Mouse (Mus musculus): ENCODE results near the gene Hoxc9. TPM values are rescaled to one million over a fixed set of nuclear protein-coding genes. Genes with fewer than 3 reads are reported as not detected.

Gene Hoxc9
- polyA plus RNA-seq, 1 experiment from 2014 or later, result not detected

DNA sequence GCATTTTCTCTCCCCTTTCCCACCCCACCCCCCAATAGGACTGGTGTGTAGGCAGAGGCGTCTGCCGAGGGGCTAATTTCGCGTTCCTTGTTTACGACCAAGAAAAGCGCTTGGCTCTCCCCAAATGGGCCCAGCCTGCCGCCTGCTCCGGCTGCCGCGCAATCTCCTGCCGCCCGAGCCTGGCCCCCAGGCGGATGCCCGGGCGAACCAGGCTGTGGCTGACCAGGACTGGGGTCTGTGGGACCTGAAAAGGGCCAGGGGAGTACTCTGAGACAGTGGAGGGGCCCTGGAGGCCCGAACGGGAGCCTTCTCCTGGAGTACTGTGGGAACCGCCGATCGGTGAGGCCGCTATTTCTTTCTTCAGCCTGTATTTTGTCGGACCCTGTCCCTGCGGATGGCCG, 24.3 kb downstream of the Hoxc9 start:
- Histone ChIP-seq H3K9me3 (ENCODE audit: control insufficient read depth, low read length) (no peaks in the 10 kb centered on the region), H3K4me1 (replicated peaks; ENCODE audit: control insufficient read depth, insufficient read depth, low read length) (no peaks in the 10 kb centered on the region; the same call in 1 of the 2 replicates), H3K4me2 (ENCODE audit: low read depth, low read length) (peak overlapping the region; percentile 30), H3K27ac (ENCODE audit: low read length) (no peak overlapping the region), H3K27me3 (ENCODE audit: control insufficient read depth, insufficient read depth, low read depth, low read length) (peaks cover 95% of the 10 kb centered on the region), H3K9ac (ENCODE audit: low read length) (no peak overlapping the region), H3K36me3 (ENCODE audit: control insufficient read depth, insufficient read depth, low read length) (no peaks in the 10 kb centered on the region), H3K4me3 (ENCODE audit: low read length) (no peak overlapping the region)
- ATAC-seq (ENCODE audit: low read depth), result no peak
- WGBS, result under 1% methylated on average over 24 of the region's 24 CpGs

DNA sequence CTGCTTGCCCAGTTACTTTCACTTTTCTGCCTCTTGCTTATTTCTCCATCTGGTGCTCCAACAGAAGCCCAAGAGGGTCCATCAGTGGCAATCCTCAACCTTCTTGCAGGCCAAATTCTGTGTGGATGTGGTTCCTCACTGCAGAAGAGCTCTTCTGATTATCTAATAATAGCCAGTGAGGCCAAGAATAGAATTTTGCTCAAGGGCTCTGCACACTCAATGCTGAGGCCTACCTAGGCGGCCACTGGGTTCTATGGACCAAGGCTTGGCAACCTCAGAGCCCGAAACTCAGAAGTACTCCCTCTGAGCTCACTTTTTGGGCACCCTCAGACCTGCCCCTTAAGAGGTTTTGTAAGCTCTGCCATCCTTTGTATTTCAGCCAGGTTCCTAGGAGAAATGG, 25.1 kb downstream of the Hoxc9 start:
- Histone ChIP-seq H3K27me3 (ENCODE audit: control insufficient read depth, insufficient read depth, low read depth, low read length) (peaks cover 95% of the 10 kb centered on the region), H3K27ac (ENCODE audit: low read length) (no peak overlapping the region), H3K9ac (ENCODE audit: low read length) (no peak overlapping the region), H3K4me2 (ENCODE audit: low read depth, low read length) (no peak overlapping the region), H3K4me3 (ENCODE audit: low read length) (no peak overlapping the region), H3K9me3 (ENCODE audit: control insufficient read depth, low read length) (no peaks in the 10 kb centered on the region), H3K36me3 (ENCODE audit: control insufficient read depth, insufficient read depth, low read length) (no peaks in the 10 kb centered on the region), H3K4me1 (replicated peaks; ENCODE audit: control insufficient read depth, insufficient read depth, low read length) (no peaks in the 10 kb centered on the region; the same call in 1 of the 2 replicates)
- no peak for ATAC-seq (ENCODE audit: low read depth)
- WGBS, result 24% methylated on average over 2 of the region's 2 CpGs

DNA sequence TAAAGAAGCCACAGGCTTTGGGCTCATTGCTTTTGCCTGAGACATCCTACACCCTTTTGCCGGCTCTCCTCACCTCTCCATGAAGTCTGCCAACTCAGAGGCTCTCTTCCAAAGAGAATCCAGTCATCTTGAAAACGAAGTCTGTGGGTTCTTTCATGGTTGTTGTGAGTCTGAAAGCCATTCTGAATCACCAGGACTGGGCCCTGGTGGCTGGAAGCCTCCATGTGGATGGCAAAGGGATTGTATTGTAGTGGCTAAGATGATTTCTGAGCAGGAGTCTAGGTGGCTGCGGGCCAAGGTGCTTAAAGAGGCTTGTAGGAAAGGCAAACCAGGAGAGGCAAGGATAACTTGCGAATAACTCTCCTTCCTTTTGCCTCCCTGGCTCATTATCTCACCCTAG, 25.9 kb downstream of the Hoxc9 start:
- H3K4me2 ChIP-seq (ENCODE audit: low read depth, low read length), result no peak overlapping the region
- no peaks in the 10 kb centered on the region; the same call in 1 of the 2 replicates for H3K4me1 ChIP-seq (replicated peaks; ENCODE audit: control insufficient read depth, insufficient read depth, low read length)
- 22% methylated on average over 4 of the region's 4 CpGs for WGBS
- ATAC-seq (ENCODE audit: low read depth), result no peak
- no peaks in the 10 kb centered on the region for H3K9me3 ChIP-seq (ENCODE audit: control insufficient read depth, low read length)
- H3K27me3 ChIP-seq (ENCODE audit: control insufficient read depth, insufficient read depth, low read depth, low read length), result peaks cover 96% of the 10 kb centered on the region
- no peaks in the 10 kb centered on the region for H3K36me3 ChIP-seq (ENCODE audit: control insufficient read depth, insufficient read depth, low read length)
- no peak overlapping the region for H3K27ac ChIP-seq (ENCODE audit: low read length)
- H3K9ac ChIP-seq (ENCODE audit: low read length), result no peak overlapping the region
- H3K4me3 ChIP-seq (ENCODE audit: low read length), result no peak overlapping the region

DNA sequence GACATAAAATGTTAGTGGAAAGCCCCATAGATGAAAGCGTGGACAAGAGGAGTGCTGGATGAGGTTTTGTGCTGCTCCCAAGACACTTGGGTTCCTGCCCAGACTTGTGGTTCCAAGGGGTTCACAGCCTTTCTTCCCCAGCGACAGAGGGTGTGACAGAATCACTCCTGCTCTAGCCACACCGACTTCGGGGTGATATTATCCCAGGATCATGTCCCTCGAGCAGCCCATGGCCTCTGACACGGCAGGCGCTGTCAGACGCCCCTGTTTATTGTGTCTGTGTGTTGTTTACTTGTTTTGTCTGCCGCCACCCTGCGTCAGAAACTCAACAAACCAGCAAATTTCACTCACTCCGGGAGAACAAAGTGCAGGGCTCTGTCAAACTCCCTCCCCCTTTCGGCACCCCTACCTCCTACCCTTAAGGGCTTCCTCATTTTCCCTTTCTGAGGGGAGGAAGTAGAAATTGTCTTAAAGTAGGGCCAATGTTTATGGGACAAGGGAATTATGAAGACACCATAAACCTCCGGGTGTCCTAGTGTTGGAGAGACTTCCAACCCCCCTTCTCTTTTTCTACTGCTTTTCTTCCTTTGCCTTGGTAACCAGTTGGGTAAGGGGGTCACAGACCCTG, 26.7 kb downstream of the Hoxc9 start:
- Histone ChIP-seq H3K9ac (ENCODE audit: low read length) (no peak overlapping the region), H3K27ac (ENCODE audit: low read length) (no peak overlapping the region), H3K4me3 (ENCODE audit: low read length) (no peak overlapping the region), H3K36me3 (ENCODE audit: control insufficient read depth, insufficient read depth, low read length) (no peaks in the 10 kb centered on the region), H3K4me2 (ENCODE audit: low read depth, low read length) (no peak overlapping the region), H3K4me1 (replicated peaks; ENCODE audit: control insufficient read depth, insufficient read depth, low read length) (no peaks in the 10 kb centered on the region; the same call in 1 of the 2 replicates), H3K9me3 (ENCODE audit: control insufficient read depth, low read length) (no peaks in the 10 kb centered on the region), H3K27me3 (ENCODE audit: control insufficient read depth, insufficient read depth, low read depth, low read length) (peaks cover 98% of the 10 kb centered on the region)
- 6% methylated on average over 13 of the region's 13 CpGs for WGBS
- no peak for ATAC-seq (ENCODE audit: low read depth)

DNA sequence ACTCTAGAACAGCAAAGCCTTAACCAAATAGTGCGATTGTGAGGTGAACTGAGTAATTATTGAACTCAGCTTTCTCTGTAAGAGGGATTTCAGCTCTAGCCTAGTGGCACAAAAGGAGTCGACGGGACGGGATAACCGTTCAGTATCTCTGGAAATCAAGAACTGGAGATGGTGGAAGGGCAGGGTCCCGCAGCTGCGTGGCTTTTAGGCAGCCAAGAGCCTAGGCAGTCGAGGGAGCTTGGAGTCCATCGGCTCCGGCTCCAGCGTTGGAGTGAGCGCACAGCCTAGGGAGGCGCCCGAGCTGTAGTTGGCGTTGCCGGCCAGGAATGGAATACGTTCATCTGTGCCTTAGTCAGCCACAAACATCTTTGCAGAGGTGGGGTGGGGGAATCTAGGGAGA, 29.1 kb downstream of the Hoxc9 start:
- ATAC-seq (ENCODE audit: low read depth), result no peak
- H3K4me2 ChIP-seq (ENCODE audit: low read depth, low read length), result no peak overlapping the region
- H3K27ac ChIP-seq (ENCODE audit: low read length), result no peak overlapping the region
- peaks cover 98% of the 10 kb centered on the region for H3K27me3 ChIP-seq (ENCODE audit: control insufficient read depth, insufficient read depth, low read depth, low read length)
- no peaks in the 10 kb centered on the region for H3K36me3 ChIP-seq (ENCODE audit: control insufficient read depth, insufficient read depth, low read length)
- no peak overlapping the region for H3K4me3 ChIP-seq (ENCODE audit: low read length)
- no peak overlapping the region for H3K9ac ChIP-seq (ENCODE audit: low read length)
- under 1% methylated on average over 17 of the region's 17 CpGs for WGBS
- no peaks in the 10 kb centered on the region for H3K9me3 ChIP-seq (ENCODE audit: control insufficient read depth, low read length)
- no peaks in the 10 kb centered on the region for H3K4me1 ChIP-seq (replicated peaks; ENCODE audit: control insufficient read depth, insufficient read depth, low read length)

DNA sequence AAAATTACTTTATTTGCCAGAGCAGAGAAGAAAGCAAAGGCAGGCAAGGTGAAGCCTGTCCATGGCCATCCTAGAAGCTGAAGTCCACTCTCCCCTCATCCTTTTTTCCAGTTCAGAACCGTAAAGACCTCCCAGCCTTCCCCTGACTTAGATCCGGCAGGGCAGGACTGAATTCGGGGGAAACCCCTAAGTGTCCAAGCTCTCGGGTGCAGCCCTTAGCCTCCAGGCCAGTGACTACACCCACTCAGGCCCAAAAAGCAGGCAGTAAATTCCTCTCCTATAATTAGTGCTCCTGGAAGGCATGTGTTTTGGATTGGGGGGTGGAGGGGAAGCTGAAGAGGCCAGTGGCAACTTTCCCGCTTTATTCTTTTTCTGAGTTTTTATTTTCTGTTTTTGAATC, 29.6 kb downstream of the Hoxc9 start:
- Histone ChIP-seq H3K4me2 (ENCODE audit: low read depth, low read length) (no peak overlapping the region), H3K4me3 (ENCODE audit: low read length) (no peak overlapping the region), H3K4me1 (replicated peaks; ENCODE audit: control insufficient read depth, insufficient read depth, low read length) (no peaks in the 10 kb centered on the region), H3K27me3 (ENCODE audit: control insufficient read depth, insufficient read depth, low read depth, low read length) (peaks cover 98% of the 10 kb centered on the region), H3K9me3 (ENCODE audit: control insufficient read depth, low read length) (no peaks in the 10 kb centered on the region), H3K27ac (ENCODE audit: low read length) (no peak overlapping the region), H3K9ac (ENCODE audit: low read length) (no peak overlapping the region), H3K36me3 (ENCODE audit: control insufficient read depth, insufficient read depth, low read length) (no peaks in the 10 kb centered on the region)
- WGBS, result 7% methylated on average over 5 of the region's 5 CpGs
- ATAC-seq (ENCODE audit: low read depth), result no peak

DNA sequence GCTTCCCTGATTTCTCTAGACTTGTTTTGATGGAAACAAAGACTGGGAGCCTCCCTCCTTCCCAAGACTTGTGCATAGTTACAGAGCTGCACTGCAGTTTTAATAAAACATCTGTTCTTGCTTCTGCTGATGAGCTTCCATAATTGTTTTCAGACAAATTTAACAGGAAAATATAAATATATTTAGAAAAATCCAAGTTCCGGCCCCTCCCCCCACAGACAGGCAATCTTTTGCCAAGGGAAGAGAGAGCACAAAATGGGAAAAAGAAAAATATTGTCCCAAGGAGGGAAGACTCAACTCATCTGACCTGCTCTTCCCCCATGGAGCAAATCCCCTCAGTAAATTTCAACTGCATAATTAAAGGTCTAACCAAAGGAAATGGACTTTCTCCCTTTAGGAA, 30.1 kb downstream of the Hoxc9 start:
- ATAC-seq (ENCODE audit: low read depth), result no peak
- H3K36me3 ChIP-seq (ENCODE audit: control insufficient read depth, insufficient read depth, low read length), result no peaks in the 10 kb centered on the region
- WGBS, result 23% methylated on average over 1 of the region's 1 CpGs
- H3K9me3 ChIP-seq (ENCODE audit: control insufficient read depth, low read length), result no peaks in the 10 kb centered on the region
- H3K4me1 ChIP-seq (replicated peaks; ENCODE audit: control insufficient read depth, insufficient read depth, low read length), result no peaks in the 10 kb centered on the region
- no peak overlapping the region for H3K4me2 ChIP-seq (ENCODE audit: low read depth, low read length)
- H3K9ac ChIP-seq (ENCODE audit: low read length), result no peak overlapping the region
- H3K27me3 ChIP-seq (ENCODE audit: control insufficient read depth, insufficient read depth, low read depth, low read length), result peaks cover 98% of the 10 kb centered on the region
- no peak overlapping the region for H3K4me3 ChIP-seq (ENCODE audit: low read length)
- no peak overlapping the region for H3K27ac ChIP-seq (ENCODE audit: low read length)

DNA sequence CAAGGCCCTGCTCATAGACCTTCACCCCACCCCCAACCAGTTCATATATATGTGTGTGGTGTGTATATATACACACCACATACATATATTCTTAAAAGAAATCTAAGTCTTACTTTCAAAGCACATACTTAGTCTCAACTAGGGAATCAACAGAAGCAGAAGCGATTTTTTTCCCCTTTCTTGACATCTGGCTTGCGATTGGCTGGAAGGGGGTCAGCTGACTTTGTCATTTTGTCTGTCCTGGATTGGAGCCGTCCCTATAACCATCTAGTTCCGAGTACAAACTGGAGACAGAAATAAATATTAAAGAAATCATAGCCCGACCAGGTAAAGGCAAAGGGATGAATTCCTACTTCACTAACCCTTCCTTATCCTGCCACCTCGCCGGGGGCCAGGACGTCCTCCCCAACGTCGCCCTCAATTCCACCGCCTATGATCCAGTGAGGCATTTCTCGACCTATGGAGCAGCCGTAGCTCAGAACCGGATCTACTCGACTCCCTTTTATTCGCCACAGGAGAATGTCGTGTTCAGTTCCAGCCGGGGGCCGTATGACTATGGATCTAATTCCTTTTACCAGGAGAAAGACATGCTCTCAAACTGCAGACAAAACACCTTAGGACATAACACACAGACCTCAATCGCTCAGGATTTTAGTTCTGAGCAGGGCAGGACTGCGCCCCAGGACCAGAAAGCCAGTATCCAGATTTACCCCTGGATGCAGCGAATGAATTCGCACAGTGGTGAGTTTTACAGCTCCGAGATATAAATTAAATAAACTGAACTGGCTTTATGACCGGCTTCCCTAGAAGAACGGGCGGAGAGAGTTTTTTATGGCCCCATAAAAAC, 33.2 kb downstream of the Hoxc9 start:
- Histone ChIP-seq H3K36me3 (ENCODE audit: control insufficient read depth, insufficient read depth, low read length) (no peaks in the 10 kb centered on the region), H3K9me3 (ENCODE audit: control insufficient read depth, low read length) (no peaks in the 10 kb centered on the region), H3K27ac (ENCODE audit: low read length) (no peak overlapping the region), H3K4me1 (replicated peaks; ENCODE audit: control insufficient read depth, insufficient read depth, low read length) (no peaks in the 10 kb centered on the region), H3K27me3 (ENCODE audit: control insufficient read depth, insufficient read depth, low read depth, low read length) (peaks cover 97% of the 10 kb centered on the region), H3K9ac (ENCODE audit: low read length) (no peak overlapping the region), H3K4me2 (ENCODE audit: low read depth, low read length) (no peak overlapping the region), H3K4me3 (ENCODE audit: low read length) (no peak overlapping the region)
- ATAC-seq (ENCODE audit: low read depth), result no peak
- WGBS, result 3% methylated on average over 27 of the region's 27 CpGs

DNA sequence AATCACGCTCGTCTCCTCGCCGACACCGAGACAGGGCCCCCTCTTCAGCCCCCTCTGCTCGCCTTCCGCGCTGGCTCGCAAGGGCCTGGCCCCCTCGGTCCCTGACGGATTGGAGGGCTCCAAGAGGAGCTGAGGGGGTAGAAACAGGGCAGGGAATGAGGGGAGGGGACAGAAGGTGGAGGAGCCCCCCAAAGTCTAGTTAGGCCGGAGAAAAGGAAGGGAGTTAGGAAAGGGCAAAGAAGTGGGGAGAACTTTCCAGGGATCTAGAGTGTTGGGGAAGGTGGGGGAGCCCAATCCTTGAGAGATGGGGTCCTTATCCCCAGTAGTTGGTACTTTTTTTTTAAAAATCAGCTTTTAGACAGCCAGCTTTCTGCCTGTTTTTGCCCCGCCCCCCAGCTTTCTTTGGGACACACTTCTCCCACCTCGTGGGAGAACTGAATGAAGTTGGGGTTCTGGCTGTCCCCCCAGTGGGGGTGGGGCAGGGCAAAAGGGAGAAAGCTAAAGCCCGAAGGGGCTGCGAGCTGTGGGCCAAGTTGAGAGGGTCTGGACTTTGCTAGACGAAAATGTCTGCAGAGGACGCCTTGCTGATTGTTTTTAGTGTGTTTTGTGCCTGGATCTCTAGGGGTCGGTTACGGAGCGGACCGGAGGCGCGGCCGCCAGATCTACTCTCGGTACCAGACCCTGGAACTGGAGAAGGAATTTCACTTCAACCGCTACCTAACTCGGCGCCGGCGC, 34.0 kb downstream of the Hoxc9 start:
- WGBS, result 3% methylated on average over 31 of the region's 31 CpGs
- no peak overlapping the region for H3K4me2 ChIP-seq (ENCODE audit: low read depth, low read length)

More for the DNA sequence above, 34.0 kb downstream of the Hoxc9 start:
- no peak for ATAC-seq (ENCODE audit: low read depth)
- H3K4me3 ChIP-seq (ENCODE audit: low read length), result no peak overlapping the region
- H3K9me3 ChIP-seq (ENCODE audit: control insufficient read depth, low read length), result no peaks in the 10 kb centered on the region
- no peak overlapping the region for H3K9ac ChIP-seq (ENCODE audit: low read length)
- no peaks in the 10 kb centered on the region for H3K36me3 ChIP-seq (ENCODE audit: control insufficient read depth, insufficient read depth, low read length)
- H3K4me1 ChIP-seq (replicated peaks; ENCODE audit: control insufficient read depth, insufficient read depth, low read length), result no peaks in the 10 kb centered on the region
- peaks cover 97% of the 10 kb centered on the region for H3K27me3 ChIP-seq (ENCODE audit: control insufficient read depth, insufficient read depth, low read depth, low read length)
- H3K27ac ChIP-seq (ENCODE audit: low read length), result no peak overlapping the region
